Mouse (Mus musculus): ENCODE measurements around the gene Creb5.

Gene Creb5

GRCm38 (mm10) chr6:53695216-53695615, 408.1 kb downstream of the Creb5 start:
- CTCF ChIA-PET, result interaction anchor here (0.7 kb wide), 1 partner anchor 154 kb away, joined by 4 read pairs; no protein-coding TSS in a partner anchor

GRCm38 (mm10) chr6:53696471-53696870, 409.4 kb downstream of the Creb5 start:
- CTCF ChIA-PET, result no interaction called here

- CTCF ChIA-PET, result no interaction called here
Measured at GRCm38 (mm10) chr6:53696921-53697320, 409.9 kb downstream of the Creb5 start.

- CTCF ChIA-PET, result no interaction called here
Measured at GRCm38 (mm10) chr6:53698128-53698749, 411.2 kb downstream of the Creb5 start.

GRCm38 (mm10) chr6:53704440-53704839, 417.4 kb downstream of the Creb5 start:
- CTCF ChIA-PET, result no interaction called here

- CTCF ChIA-PET, result interaction anchor here (0.5 to 0.7 kb wide), 2 partner anchors 13 to 65 kb away, joined by 3 to 5 read pairs; no protein-coding TSS in a partner anchor
Measured at GRCm38 (mm10) chr6:53706604-53707330, 419.7 kb downstream of the Creb5 start.

- CTCF ChIA-PET, result no interaction called here
Measured at GRCm38 (mm10) chr6:53707795-53708194, 420.7 kb downstream of the Creb5 start.

GRCm38 (mm10) chr6:53709694-53710442, 422.8 kb downstream of the Creb5 start:
- CTCF ChIA-PET, result no interaction called here

GRCm38 (mm10) chr6:53710560-53710959, 423.5 kb downstream of the Creb5 start:
- CTCF ChIA-PET, result no interaction called here

- CTCF ChIA-PET, result no interaction called here
Measured at GRCm38 (mm10) chr6:53713152-53713551, 426.1 kb downstream of the Creb5 start.

GRCm38 (mm10) chr6:53714908-53715321, 427.8 kb downstream of the Creb5 start:
- CTCF ChIA-PET, result interaction anchor here (0.7 kb wide), 1 partner anchor 20 kb away, joined by 3 read pairs; no protein-coding TSS in a partner anchor

- CTCF ChIA-PET, result no interaction called here
Measured at GRCm38 (mm10) chr6:53716013-53716412, 428.9 kb downstream of the Creb5 start.

GRCm38 (mm10) chr6:53720009-53720408, 432.9 kb downstream of the Creb5 start:
- CTCF ChIA-PET, result no interaction called here

GRCm38 (mm10) chr6:53721595-53721994, 434.5 kb downstream of the Creb5 start:
- CTCF ChIA-PET, result no interaction called here

GRCm38 (mm10) chr6:53722694-53723093, 435.6 kb downstream of the Creb5 start:
- CTCF ChIA-PET, result no interaction called here

GRCm38 (mm10) chr6:53730487-53730886, 443.4 kb downstream of the Creb5 start:
- CTCF ChIA-PET, result no interaction called here

- CTCF ChIA-PET, result no interaction called here
Measured at GRCm38 (mm10) chr6:53730996-53731485, 444.0 kb downstream of the Creb5 start.

GRCm38 (mm10) chr6:53733546-53733945, 446.5 kb downstream of the Creb5 start:
- CTCF ChIA-PET, result interaction anchor here (0.6 kb wide), 1 partner anchor 28 kb away, joined by 8 read pairs; no protein-coding TSS in a partner anchor

- CTCF ChIA-PET, result interaction anchor here (0.6 kb wide), 1 partner anchor 27 kb away, joined by 8 read pairs; no protein-coding TSS in a partner anchor
Measured at GRCm38 (mm10) chr6:53733999-53734398, 446.9 kb downstream of the Creb5 start.

GRCm38 (mm10) chr6:53735696-53736095, 448.6 kb downstream of the Creb5 start:
- CTCF ChIA-PET, result no interaction called here

GRCm38 (mm10) chr6:53738206-53738605, 451.1 kb downstream of the Creb5 start:
- CTCF ChIA-PET, result no interaction called here

GRCm38 (mm10) chr6:53741222-53741621, 454.2 kb downstream of the Creb5 start:
- CTCF ChIA-PET, result no interaction called here
